Mouse (Mus musculus) kidney, embryonic 16.5 days (tissue): ENCODE measurements around the gene Icam5. TPM values are rescaled to one million over a fixed set of nuclear protein-coding genes. Genes with fewer than 3 reads are reported as not detected.

Experiments
- ATAC-seq: fragments of 200-750 bp; cut with Nextera tagmentation; 2 replicates; pipeline ENCODE4 v1.8.0; 2017; ENCODE audit warnings: moderate TSS enrichment; ENCODE audit not compliant: low FRiP score, low TSS enrichment
- H3K27ac ChIP-seq: fragments of 300-500 bp; sonication (generic); 2 replicates; pipeline ENCODE4 v1.5.1; 2014; ENCODE audit warnings: low read length
- H3K27me3 ChIP-seq: fragments of 300-500 bp; sonication (generic); 2 replicates; pipeline ENCODE4 v1.6.1; 2014; ENCODE audit warnings: low read length, control low read depth, mixed read lengths; ENCODE audit not compliant: insufficient read depth
- H3K36me3 ChIP-seq: fragments of 300-500 bp; sonication (generic); 2 replicates; pipeline ENCODE4 v1.6.1; 2014; ENCODE audit warnings: low read length, control low read depth, mixed read lengths; ENCODE audit not compliant: insufficient read depth
- H3K4me1 ChIP-seq: fragments of 300-500 bp; sonication (generic); 2 replicates; pipeline ENCODE4 v1.6.1; 2014; ENCODE audit warnings: low read length, control low read depth, mixed read lengths; ENCODE audit not compliant: insufficient read depth
- H3K4me2 ChIP-seq: fragments of 300-500 bp; sonication (generic); replicated peaks from 2 replicates; pipeline ENCODE4 v1.6.1; 2014; ENCODE audit warnings: low read depth, low read length
- H3K4me3 ChIP-seq: fragments of 300-500 bp; sonication (generic); 2 replicates; pipeline ENCODE4 v1.5.1; 2014; ENCODE audit warnings: mild to moderate bottlenecking, low read length
- H3K9ac ChIP-seq: fragments of 300-500 bp; sonication (generic); replicated peaks from 2 replicates; pipeline ENCODE4 v1.6.1; 2014; ENCODE audit warnings: low read length
- H3K9me3 ChIP-seq: fragments of 300-500 bp; sonication (generic); 2 replicates; pipeline ENCODE4 v1.6.1; 2016; ENCODE audit warnings: low read length, control low read depth
- WGBS: fragments of 180-500 bp; shearing (Covaris S2); extraction: QIAGEN DNeasy Blood & Tissue Kit; methylation state at CpG from one replicate; pipeline ENCODE4 v1.1.7; 2014; 5-methylcytosine and 5-hydroxymethylcytosine counted together
- polyA plus RNA-seq: library from polyadenylated mRNA; unstranded; fragments of >200 nt; fragmentation: Nextera tagmentation; extraction: Ambion mirVana; gene quantifications from 2 replicates; pipeline ENCODE4 v1.2.1, GENCODE M21; 2015

Icam5 gene
- polyA plus RNA-seq, 1 experiment from 2014 or later = 0.39 TPM

DNA sequence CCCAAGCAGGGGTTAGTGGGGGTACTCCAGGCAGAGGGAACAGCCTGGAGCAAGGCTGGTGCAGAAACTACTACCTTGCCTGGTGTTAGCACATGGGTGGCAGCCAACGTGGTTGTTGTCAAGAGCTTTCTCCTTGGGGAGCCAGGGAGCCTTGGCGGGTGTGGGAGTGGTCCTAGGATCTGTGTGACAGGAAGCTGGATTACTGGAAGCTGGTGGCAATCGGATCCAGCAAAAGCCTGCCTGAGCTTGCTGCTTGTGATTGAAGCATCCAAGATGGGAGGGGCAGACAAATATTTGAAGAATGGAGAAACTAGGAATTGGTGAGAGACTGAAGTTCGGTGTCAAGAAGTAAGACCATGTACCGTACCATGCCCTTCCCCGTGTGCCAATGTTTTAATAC, 9.6 kb upstream of the Icam5 start:
- Histone ChIP-seq H3K4me3 (no peak overlapping the region), H3K27ac (no peak overlapping the region), H3K9me3 (no peaks in the 10 kb centered on the region), H3K4me1 (no peaks in the 10 kb centered on the region), H3K9ac (no peak overlapping the region), H3K36me3 (no peaks in the 10 kb centered on the region), H3K4me2 (no peak overlapping the region), H3K27me3 (peaks cover 8% of the 10 kb centered on the region)
- no peak for ATAC-seq
- 59% methylated on average over 6 of the region's 6 CpGs for WGBS

GRCm38 (mm10) chr9:21022726-21023125, 9.1 kb upstream of the Icam5 start:
- H3K27me3 ChIP-seq = peaks cover 4% of the 10 kb centered on the region
- H3K4me2 ChIP-seq = no peak overlapping the region
- ATAC-seq = no peak
- no peak overlapping the region for H3K9ac ChIP-seq
- no peaks in the 10 kb centered on the region for H3K4me1 ChIP-seq
- H3K27ac ChIP-seq = no peak overlapping the region
- no peaks in the 10 kb centered on the region for H3K36me3 ChIP-seq
- H3K9me3 ChIP-seq = no peaks in the 10 kb centered on the region
- H3K4me3 ChIP-seq = no peak overlapping the region
- 94% methylated on average over 1 of the region's 1 CpGs for WGBS

- H3K4me1 ChIP-seq = peaks cover 9% of the 10 kb centered on the region
- no peak overlapping the region for H3K9ac ChIP-seq
- no peak overlapping the region for H3K4me3 ChIP-seq
- no peak overlapping the region for H3K27ac ChIP-seq
- no peak overlapping the region for H3K4me2 ChIP-seq
- no peaks in the 10 kb centered on the region for H3K9me3 ChIP-seq
- ATAC-seq = no peak
- H3K27me3 ChIP-seq = 0 out of 2 replicates have a peak, but pooled peaks cover 4% of the 10 kb centered on the region
- 67% methylated on average over 19 of the region's 19 CpGs for WGBS
- H3K36me3 ChIP-seq = no peaks in the 10 kb centered on the region
These were observed 6.5 kb upstream of the Icam5 start for GRCm38 (mm10) chr9:21025258-21025810.

DNA sequence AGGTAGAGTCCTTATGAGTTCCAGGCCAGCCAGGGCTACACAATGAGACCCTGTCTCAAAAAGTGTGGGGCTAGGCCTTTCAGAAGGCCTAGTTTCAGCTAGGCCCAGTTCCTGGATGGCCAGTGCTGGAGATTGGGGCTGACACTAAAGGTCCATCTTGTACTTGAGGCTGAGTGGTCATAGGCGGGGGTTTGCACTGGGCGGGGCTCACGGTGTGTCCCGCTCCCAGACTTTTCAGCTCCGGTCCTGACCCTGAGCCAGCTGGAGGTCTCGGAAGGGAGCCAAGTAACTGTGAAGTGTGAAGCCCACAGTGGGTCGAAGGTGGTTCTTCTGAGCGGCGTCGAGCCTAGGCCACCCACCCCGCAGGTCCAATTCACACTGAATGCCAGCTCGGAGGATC, 5.0 kb upstream of the Icam5 start:
- H3K4me1 ChIP-seq = peaks cover 19% of the 10 kb centered on the region
- H3K4me2 ChIP-seq = no peak overlapping the region
- 75% methylated on average over 12 of the region's 12 CpGs for WGBS
- H3K4me3 ChIP-seq = no peak overlapping the region
- no peaks in the 10 kb centered on the region for H3K36me3 ChIP-seq
- H3K9me3 ChIP-seq = no peaks in the 10 kb centered on the region
- H3K27ac ChIP-seq = no peak overlapping the region
- ATAC-seq = no peak
- H3K27me3 ChIP-seq = peaks cover 6% of the 10 kb centered on the region
- H3K9ac ChIP-seq = peak overlapping the region; percentile 19; the same call in 1 of the 2 replicates

DNA sequence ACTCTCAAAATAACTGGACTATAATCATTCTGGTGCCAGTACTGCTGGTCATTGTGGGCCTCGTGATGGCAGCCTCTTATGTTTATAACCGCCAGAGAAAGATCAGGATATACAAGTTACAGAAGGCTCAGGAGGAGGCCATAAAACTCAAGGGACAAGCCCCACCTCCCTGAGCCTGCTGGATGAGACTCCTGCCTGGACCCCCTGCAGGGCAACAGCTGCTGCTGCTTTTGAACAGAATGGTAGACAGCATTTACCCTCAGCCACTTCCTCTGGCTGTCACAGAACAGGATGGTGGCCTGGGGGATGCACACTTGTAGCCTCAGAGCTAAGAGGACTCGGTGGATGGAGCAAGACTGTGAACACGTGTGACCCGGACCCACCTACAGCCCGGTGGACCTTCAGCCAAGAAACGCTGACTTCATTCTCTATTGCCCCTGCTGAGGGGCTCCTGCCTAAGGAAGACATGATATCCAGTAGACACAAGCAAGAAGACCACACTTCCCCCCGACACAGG, 4.0 kb upstream of the Icam5 start:
- 58% methylated on average over 8 of the region's 8 CpGs for WGBS
- H3K4me3 ChIP-seq = no peak overlapping the region
- peaks cover 15% of the 10 kb centered on the region for H3K27me3 ChIP-seq
- ATAC-seq = no peak
- H3K4me2 ChIP-seq = no peak overlapping the region
- H3K4me1 ChIP-seq = peaks cover 28% of the 10 kb centered on the region
- no peak overlapping the region for H3K27ac ChIP-seq
- no peak overlapping the region for H3K9ac ChIP-seq
- no peaks in the 10 kb centered on the region for H3K36me3 ChIP-seq
- no peaks in the 10 kb centered on the region for H3K9me3 ChIP-seq

- no peak for ATAC-seq
- H3K9ac ChIP-seq = no peak overlapping the region
These were observed 3.2 kb upstream of the Icam5 start for GRCm38 (mm10) chr9:21028560-21029110.

GRCm38 (mm10) chr9:21029291-21030054, 2.4 kb upstream of the Icam5 start, which contains the start of gene Icam4:
Gene Icam4, plus strand, starts transcription at chr9:21029373.
- Histone ChIP-seq H3K27me3 (peaks cover 28% of the 10 kb centered on the region), H3K27ac (no peak within 1 kb of the TSS), H3K9me3 (no peaks in the 10 kb centered on the region), H3K9ac (peak within 1 kb of the TSS; percentile 39), H3K4me3 (peak within 1 kb of the TSS; percentile 24), H3K36me3 (no peaks in the 10 kb centered on the region), H3K4me2 (peak within 1 kb of the TSS; percentile 90), H3K4me1 (peaks cover 38% of the 10 kb centered on the region)
- peak; percentile 9; the same call in 1 of the 2 replicates for ATAC-seq
- 2% methylated on average over 37 of the region's 37 CpGs for WGBS

More at GRCm38 (mm10) chr9:21028560-21029110, 3.2 kb upstream of the Icam5 start:
- peaks cover 22% of the 10 kb centered on the region for H3K27me3 ChIP-seq
- H3K9me3 ChIP-seq = no peaks in the 10 kb centered on the region
- H3K36me3 ChIP-seq = no peaks in the 10 kb centered on the region
- no peak overlapping the region for H3K4me3 ChIP-seq
- H3K4me2 ChIP-seq = no peak overlapping the region
- no peak overlapping the region for H3K27ac ChIP-seq
- WGBS = 63% methylated on average over 6 of the region's 6 CpGs
- H3K4me1 ChIP-seq = peaks cover 35% of the 10 kb centered on the region

DNA sequence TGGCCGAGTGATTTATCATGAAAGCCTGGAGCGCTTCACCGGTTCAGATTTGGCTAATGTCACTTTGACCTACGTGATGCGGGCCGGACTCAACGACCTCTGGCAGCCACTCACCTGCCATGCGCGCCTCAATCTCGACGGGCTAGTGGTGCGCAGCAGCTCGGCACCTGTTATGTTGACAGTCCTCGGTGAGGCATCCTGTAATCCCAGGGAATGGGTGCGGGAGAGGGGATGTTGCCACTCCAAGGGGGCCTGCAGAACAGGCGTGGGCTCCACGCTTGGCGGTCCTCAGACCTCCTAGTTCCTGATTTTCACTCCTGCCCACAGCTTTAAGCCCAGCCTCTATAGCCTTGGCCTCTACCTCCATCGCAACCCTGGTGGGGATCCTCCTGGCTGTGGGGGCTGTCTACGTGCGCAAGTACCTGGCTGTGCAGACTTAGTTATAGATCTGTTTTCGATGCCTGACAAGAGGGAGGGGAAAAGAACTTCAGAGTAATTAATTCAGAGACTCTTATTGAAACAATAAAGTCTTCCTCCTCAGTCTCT, 1.7 kb upstream of the Icam5 start:
- Histone ChIP-seq H3K9ac (no peak overlapping the region), H3K4me2 (peak overlapping the region; percentile 90), H3K27ac (no peak overlapping the region), H3K4me1 (peaks cover 44% of the 10 kb centered on the region), H3K9me3 (no peaks in the 10 kb centered on the region), H3K4me3 (peak overlapping the region; percentile 57), H3K27me3 (peaks cover 34% of the 10 kb centered on the region), H3K36me3 (no peaks in the 10 kb centered on the region)
- no peak for ATAC-seq
- WGBS = 27% methylated on average over 22 of the region's 22 CpGs

GRCm38 (mm10) chr9:21030781-21031250, 1.1 kb upstream of the Icam5 start:
- Histone ChIP-seq H3K4me2 (peak overlapping the region; percentile 90), H3K9me3 (no peaks in the 10 kb centered on the region), H3K4me1 (peaks cover 47% of the 10 kb centered on the region), H3K9ac (peak overlapping the region; percentile 51; the same call in 1 of the 2 replicates), H3K27ac (no peak overlapping the region), H3K4me3 (peak overlapping the region; percentile 57), H3K27me3 (peaks cover 41% of the 10 kb centered on the region), H3K36me3 (no peaks in the 10 kb centered on the region)
- ATAC-seq = peak; percentile 63; the same call in 1 of the 2 replicates
- WGBS = under 1% methylated on average over 13 of the region's 13 CpGs
